Mouse (Mus musculus) left cerebral cortex, adult 2 months (tissue): ENCODE results near the gene Crhr1. TPM values are rescaled to one million over a fixed set of nuclear protein-coding genes. Genes with fewer than 3 reads are reported as not detected.
A peak's percentile ranks its signal among the peaks of the same experiment; 100 is the strongest.

Source experiments
- DNase-seq, 2 experiments: peaks; one replicate each; pipeline ENCODE4 v3.0.0; 2021 to 2022; ENCODE audit warnings: low spot score in 2 of 2, mixed read lengths in 1 of 2; ENCODE audit errors: extremely low spot score in 1 of 2
- H3K27ac ChIP-seq: fragments of 200-600 bp; 2 replicates; pipeline ENCODE4 v1.8.1; 2022
- H3K4me3 ChIP-seq: fragments of 200-600 bp; 2 replicates; pipeline ENCODE4 v1.8.1; 2022
- CTCF ChIP-seq: fragments of 200-600 bp; IDR thresholded peaks from 2 replicates; pipeline ENCODE4 v1.8.1; 2022; ENCODE audit warnings: antibody characterized with exemption, mild to moderate bottlenecking, moderate library complexity
- intact Hi-C: fragments of 180-260 bp; cut with DNase I; formaldehyde crosslinking; loops from one replicate; pipeline ENCODE4 v1.15.1; 2025
- total RNA-seq, 2 experiments: library from RNA; stranded (reverse); gene quantifications; 2 replicates each; pipeline ENCODE4 v1.2.3; 2021

Crhr1 gene
- total RNA-seq, 2 experiments from 2014 or later, result 27.9 to 31.8 TPM

DNA sequence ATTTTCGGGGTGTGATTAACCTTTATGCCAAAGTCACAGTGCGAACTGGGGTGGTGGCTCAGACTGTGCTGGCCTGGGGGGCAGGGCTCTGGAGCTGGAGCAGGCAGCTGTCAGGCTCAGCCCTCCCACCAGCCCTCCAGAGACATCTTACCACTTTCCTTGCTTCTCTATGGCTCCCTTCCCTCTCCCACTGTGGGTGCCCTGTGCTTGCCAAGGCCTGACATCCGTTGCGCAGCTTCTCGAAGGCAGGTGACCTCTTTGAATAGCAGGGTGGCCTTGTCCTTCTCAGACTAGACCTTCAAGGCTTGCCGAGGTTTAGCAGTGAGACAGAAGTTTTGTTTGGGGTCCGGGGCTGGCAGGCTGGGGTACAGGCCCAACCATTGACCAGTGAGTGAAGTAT is 16.1 kb downstream of the Crhr1 start:
- intact Hi-C loops, result no loop called here
- Histone ChIP-seq H3K4me3 (no peak overlapping the region), H3K27ac (no peak overlapping the region)
- TF ChIP-seq CTCF, result no peak
- DNase-seq, result no peak

- TF ChIP-seq CTCF, result no peak
- DNase-seq, result no peak
- intact Hi-C loops, result no loop called here
- Histone ChIP-seq H3K27ac (no peak overlapping the region), H3K4me3 (no peak overlapping the region)
Measured at GRCm38 (mm10) chr11:104150911-104151310, 18.3 kb downstream of the Crhr1 start.

DNA sequence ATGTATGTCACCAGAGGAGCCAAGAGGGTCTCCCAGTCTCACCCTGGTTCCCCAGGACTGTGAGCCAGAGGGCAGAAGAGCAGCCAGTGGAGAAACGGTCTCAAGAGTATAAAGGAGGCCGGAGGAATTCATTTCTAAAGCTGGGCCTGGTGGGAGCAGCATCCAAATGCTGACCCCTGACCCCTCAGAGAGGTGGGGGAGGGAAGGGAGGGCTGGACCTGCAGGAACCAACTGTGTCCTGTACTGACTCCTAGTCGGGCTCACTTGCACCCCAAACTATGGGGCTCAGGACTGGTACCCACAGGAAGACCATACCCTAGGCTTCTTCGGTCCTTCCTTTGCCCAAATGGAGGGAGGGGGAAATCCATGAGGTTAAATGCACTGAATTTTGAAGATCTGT is 21.7 kb downstream of the Crhr1 start:
- intact Hi-C loops, result no loop called here
- no peak for DNase-seq
- Histone ChIP-seq H3K4me3 (no peak overlapping the region), H3K27ac (no peak overlapping the region)
- no peak for TF ChIP-seq CTCF

DNA sequence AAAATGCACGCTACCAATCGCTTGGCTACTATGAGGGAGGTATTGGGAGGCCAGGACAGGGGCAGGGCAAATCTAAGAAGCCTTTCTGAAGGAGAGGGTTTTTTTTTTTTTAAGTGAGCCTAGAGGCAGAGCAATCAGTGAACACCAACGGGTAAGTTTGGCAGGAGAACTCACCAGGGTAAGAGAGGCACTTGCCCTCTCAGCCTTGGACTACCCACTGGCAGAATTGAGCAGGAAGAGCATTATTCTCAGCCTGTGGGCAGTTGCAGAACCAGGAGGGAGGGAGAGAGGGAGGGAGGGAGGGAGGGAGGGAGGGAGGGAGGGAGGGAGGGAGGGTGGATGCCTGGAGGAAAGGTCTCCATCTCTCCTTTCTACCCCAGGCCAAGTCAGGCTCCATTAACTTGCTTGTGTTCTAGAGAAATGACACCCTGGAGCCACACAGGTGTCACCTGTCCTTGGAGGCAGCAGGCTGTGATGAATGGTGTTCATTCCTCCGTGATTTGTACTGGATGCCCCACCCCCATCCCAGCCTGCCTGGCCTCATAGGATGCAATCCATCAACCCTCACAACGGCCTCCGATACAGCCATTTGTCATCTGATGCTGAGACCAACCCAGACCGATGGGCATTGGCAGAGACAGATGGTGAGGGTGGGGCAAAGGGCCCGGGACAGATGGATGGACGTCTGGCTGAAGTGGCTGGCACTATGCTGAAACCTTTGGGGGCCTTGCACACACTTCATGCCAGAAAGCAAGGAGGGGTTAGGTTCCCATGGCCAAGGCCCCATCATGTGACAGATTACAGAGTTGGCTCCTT is 22.4 kb downstream of the Crhr1 start:
- no peak for DNase-seq
- Histone ChIP-seq H3K27ac (no peak overlapping the region), H3K4me3 (no peak overlapping the region)
- no peak for TF ChIP-seq CTCF
- intact Hi-C loops, result no loop called here

DNA sequence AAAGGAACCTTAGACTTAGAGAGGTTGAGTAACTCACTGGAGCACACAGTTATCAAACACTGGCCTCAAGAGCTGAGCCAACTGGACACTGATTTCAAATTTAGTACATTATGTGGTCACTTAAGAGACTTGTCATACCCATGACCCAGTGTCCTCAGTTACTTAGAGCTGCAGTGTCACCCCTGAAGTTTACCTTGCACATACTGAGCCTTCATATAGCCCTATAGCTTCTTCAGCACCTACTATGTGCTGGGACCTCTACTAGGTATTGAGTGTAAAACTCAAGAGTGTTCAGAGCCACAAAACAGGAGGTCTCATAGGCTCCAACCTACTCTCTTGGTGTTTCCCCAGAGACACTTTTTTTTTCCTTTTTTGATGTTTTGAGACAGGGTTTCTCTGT is 23.2 kb downstream of the Crhr1 start:
- Histone ChIP-seq H3K4me3 (no peak overlapping the region), H3K27ac (no peak overlapping the region)
- intact Hi-C loops, result no loop called here
- DNase-seq, result no peak
- TF ChIP-seq CTCF, result no peak

GRCm38 (mm10) chr11:104156391-104156790 is 23.7 kb downstream of the Crhr1 start:
- H3K27ac ChIP-seq, result no peak overlapping the region
- intact Hi-C loops, result no loop called here
- TF ChIP-seq CTCF, result no peak
- no peak overlapping the region for H3K4me3 ChIP-seq
- DNase-seq, result no peak

DNA sequence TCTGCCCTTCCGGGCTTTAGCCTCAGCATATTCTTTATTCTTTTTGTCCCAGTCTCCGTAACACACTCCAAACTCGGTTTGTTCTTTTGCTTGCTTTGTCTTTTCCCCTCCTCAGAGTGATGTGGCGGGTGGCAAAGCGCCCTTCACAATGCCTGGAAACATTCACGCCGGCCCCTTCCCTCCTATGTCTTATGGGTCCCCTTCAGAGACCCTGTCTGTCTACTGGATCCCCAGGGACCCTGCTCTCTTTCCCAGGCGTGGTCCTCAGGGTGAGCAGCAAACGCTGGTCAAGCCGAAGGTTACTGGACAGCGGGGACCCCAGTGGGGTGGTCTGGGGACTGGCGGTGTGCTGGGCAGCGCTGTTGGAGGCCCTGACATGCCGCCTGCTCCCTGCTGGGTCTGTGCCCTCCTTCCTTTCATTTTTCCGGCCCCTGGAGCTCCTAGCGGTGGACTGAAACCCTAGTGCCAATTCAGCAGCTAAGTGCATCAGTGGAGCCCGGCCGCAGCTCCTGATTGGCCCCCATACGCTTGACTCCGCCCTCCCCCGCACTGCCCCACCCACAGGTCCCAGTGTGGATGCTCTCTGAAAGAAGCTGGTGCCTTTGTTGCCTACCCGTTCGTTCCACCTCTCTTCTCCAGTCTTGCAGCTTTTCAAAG is 25.1 kb downstream of the Crhr1 start:
- peak overlapping the region; percentile 46 for H3K4me3 ChIP-seq
- DNase-seq, result peak; percentile 82
- intact Hi-C loops, result no loop called here
- peak overlapping the region; percentile 82 for H3K27ac ChIP-seq
- TF ChIP-seq CTCF, result peak; percentile 47

DNA sequence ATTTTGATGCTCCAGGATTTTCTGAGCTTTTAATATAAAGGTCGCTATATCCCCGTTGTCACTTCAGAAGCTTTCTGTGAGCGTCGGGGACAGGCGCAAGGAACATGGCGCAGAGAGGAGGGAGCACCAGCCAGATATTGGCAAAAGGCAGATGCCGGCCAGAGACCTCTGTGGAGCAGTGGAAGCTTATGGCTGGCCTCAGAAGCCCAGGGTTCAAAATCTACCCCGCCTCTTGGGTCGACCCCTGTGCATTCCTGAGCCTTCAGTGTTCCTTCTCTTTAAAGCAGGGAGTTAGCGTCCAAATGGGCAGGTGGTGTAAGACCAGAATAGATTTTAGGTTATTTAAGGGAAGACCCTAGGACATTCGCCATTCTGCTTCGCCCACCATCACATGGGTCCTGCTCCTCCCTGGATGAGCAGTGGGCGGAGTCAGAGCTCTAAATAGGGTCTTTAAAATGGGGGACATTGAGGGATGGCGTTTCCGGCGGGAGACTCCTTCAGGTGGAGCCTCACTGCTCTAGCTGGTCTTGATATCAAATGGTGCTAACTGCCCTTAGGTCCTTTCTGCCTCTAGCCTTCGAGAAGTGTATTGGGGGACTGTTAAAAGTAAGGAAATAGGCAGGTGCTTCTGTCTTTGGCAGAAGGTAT is 25.7 kb downstream of the Crhr1 start:
- peak overlapping the region; percentile 63 for H3K27ac ChIP-seq
- intact Hi-C loops, result no loop called here
- DNase-seq, result no peak
- no peak for TF ChIP-seq CTCF
- peak overlapping the region; percentile 46 for H3K4me3 ChIP-seq

DNA sequence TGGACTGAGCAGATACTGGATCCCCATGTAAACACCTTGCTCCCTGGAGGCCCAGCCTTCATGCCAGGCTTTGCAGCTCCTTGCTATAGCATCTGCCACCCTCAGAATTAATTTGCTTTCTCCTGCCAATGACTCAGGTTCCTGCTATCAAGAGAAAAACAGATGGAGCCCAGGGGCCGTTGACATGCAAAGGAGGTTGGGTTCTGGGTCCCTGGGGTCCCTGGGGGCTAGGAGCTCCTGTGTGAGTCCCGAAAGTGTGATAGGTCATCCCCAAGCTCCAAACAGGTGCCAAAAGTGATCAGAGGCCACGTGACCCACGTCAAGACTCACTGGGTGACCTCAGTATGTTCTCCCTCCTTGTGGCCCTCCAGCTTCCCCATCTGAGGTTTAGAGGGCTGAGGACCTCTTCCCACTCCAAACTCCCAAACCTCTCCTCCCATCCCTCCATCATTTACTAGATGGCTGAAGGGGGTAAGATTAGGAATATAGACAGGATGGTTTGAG is 27.2 kb downstream of the Crhr1 start:
- intact Hi-C loops, result no loop called here
- no peak for DNase-seq
- TF ChIP-seq CTCF, result no peak
- H3K4me3 ChIP-seq, result no peak overlapping the region
- no peak overlapping the region for H3K27ac ChIP-seq

DNA sequence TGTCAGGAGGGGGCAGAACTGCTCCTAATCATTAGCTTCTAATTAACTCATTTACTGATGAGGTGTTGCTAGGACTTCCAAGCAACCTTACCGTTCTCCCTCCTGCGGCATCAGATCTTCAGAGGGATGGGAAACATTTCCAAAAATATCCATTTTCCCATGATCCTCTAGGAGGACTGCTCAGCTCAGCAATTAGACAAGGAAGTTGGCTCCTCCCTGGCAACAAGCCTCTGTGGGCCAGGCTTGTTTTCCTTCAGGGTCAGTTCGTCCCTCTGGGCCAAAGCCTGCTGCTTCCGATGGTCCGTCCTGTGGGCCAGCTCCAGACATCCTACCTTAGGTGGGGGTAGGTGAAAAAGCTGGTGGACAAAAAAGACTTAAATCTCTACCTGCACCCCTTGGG is 28.5 kb downstream of the Crhr1 start:
- no peak for TF ChIP-seq CTCF
- H3K4me3 ChIP-seq, result no peak overlapping the region
- H3K27ac ChIP-seq, result peak overlapping the region; percentile 37; the same call in 1 of the 2 replicates
- intact Hi-C loops, result no loop called here
- no peak for DNase-seq

- Histone ChIP-seq H3K4me3 (no peak overlapping the region), H3K27ac (no peak overlapping the region)
- DNase-seq, result no peak
- intact Hi-C loops, result no loop called here
- TF ChIP-seq CTCF, result no peak
Measured at GRCm38 (mm10) chr11:104164257-104164656, 31.6 kb downstream of the Crhr1 start.

- peak; percentile 96 for TF ChIP-seq CTCF
- intact Hi-C loops, result loop anchor here (1.0 to 2.0 kb wide), 3 partner anchors 39 to 184 kb away; partner anchors contain the start of gene Crhr1
- Histone ChIP-seq H3K4me3 (no peak overlapping the region), H3K27ac (peak overlapping the region; percentile 45; the same call in 1 of the 2 replicates)
- peak; percentile 75 to 82 for DNase-seq
Measured at GRCm38 (mm10) chr11:104171281-104171781, 38.7 kb downstream of the Crhr1 start.
